Mouse (Mus musculus) midbrain, embryonic 15.5 days (tissue): ENCODE measurements around the gene Pdzd7. TPM values are rescaled to one million over a fixed set of nuclear protein-coding genes. Genes with fewer than 3 reads are reported as not detected.

Experiments used
- ATAC-seq: fragments of 200-750 bp; cut with Nextera tagmentation; replicated peaks from 2 replicates; pipeline ENCODE4 v1.8.0; 2017; ENCODE audit warnings: moderate TSS enrichment
- H3K27ac ChIP-seq: fragments of 300-500 bp; sonication (generic); 2 replicates; pipeline ENCODE4 v1.5.1; 2015; ENCODE audit warnings: mild to moderate bottlenecking, inconsistent platforms
- H3K27me3 ChIP-seq: fragments of 300-500 bp; sonication (generic); replicated peaks from 2 replicates; pipeline ENCODE4 v1.6.1; 2015; ENCODE audit warnings: inconsistent platforms
- H3K36me3 ChIP-seq: fragments of 300-500 bp; sonication (generic); replicated peaks from 2 replicates; pipeline ENCODE4 v1.6.1; 2015; ENCODE audit warnings: inconsistent platforms
- H3K4me1 ChIP-seq: fragments of 300-500 bp; sonication (generic); 2 replicates; pipeline ENCODE4 v1.6.1; 2015; ENCODE audit warnings: inconsistent platforms
- H3K4me2 ChIP-seq: fragments of 300-500 bp; sonication (generic); 2 replicates; pipeline ENCODE4 v1.6.1; 2015; ENCODE audit warnings: inconsistent platforms, mild to moderate bottlenecking, moderate library complexity
- H3K4me3 ChIP-seq: fragments of 300-500 bp; sonication (generic); 2 replicates; pipeline ENCODE4 v1.5.1; 2015; ENCODE audit warnings: mild to moderate bottlenecking, inconsistent platforms
- H3K9ac ChIP-seq: fragments of 300-500 bp; sonication (generic); 2 replicates; pipeline ENCODE4 v1.6.1; 2015; ENCODE audit warnings: mild to moderate bottlenecking, inconsistent platforms
- H3K9me3 ChIP-seq: fragments of 300-500 bp; sonication (generic); 2 replicates; pipeline ENCODE4 v1.6.1; 2016; ENCODE audit warnings: inconsistent platforms
- WGBS: fragments of 180-500 bp; shearing (Covaris S2); methylation state at CpG from one replicate; pipeline ENCODE4 v1.1.7; 2015; ENCODE audit warnings: mixed read lengths; 5-methylcytosine and 5-hydroxymethylcytosine counted together
- polyA plus RNA-seq: library from polyadenylated mRNA; unstranded; fragments of >200 nt; fragmentation: Nextera tagmentation; extraction: Ambion mirVana; gene quantifications from 2 replicates; pipeline ENCODE4 v1.2.1, GENCODE M21; 2015

Pdzd7 gene
- polyA plus RNA-seq: 3.2 and 4.1 TPM in 2 replicates

GRCm38 (mm10) chr19:45045651-45046050 lies at the start of gene Pdzd7:
Gene Pdzd7 (minus strand): TSS chr19:45045717.
- peaks cover 4% of the 10 kb centered on the region; the same call in 1 of the 2 replicates for H3K27me3 ChIP-seq
- peaks cover 6% of the 10 kb centered on the region; the same call in 1 of the 2 replicates for H3K36me3 ChIP-seq
- peak within 1 kb of the TSS; percentile 83 for H3K4me2 ChIP-seq
- H3K27ac ChIP-seq: peak within 1 kb of the TSS; percentile 94
- no peak for ATAC-seq
- H3K9ac ChIP-seq: peak within 1 kb of the TSS; percentile 79
- WGBS: 79% methylated on average over 5 of the region's 5 CpGs
- no peaks in the 10 kb centered on the region for H3K9me3 ChIP-seq
- peak within 1 kb of the TSS; percentile 71 for H3K4me3 ChIP-seq
- H3K4me1 ChIP-seq: peaks cover 42% of the 10 kb centered on the region

DNA sequence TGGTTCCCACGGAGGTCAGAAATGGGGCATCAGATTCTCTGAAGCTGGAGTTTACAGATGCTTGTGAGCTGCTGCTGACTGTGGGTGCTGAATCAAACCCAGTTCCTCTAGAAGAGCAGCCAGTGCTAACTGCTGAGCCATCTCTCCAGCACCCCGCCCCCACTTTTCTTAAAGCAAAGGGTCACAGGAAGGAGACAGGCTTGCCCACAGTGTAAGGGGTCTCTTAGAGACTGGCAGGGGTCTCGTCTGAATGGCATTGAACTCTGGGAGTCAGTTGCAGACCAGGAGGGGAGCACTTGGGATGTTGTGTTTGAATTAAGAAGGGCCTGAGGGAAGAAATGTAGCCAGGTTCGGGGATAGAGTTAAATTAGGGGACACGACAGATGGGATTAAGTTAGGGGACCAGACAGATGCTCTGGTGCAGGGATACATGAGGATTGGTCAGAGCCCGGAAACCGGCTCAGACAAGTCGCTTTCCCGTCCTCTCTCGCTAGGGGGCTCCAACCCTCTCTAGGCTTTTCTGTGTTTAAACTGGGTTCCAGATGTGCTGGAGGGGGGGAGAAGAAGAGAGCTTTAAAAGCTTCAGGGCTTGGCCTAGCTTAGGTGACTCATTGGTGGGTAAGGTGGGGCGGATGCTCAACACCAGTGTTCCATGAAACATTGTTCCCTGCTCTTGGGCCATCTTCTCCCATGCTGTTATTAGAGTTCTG lies 36.5 kb upstream of the Pdzd7 start:
- WGBS: 16% methylated on average over 11 of the region's 11 CpGs
- Histone ChIP-seq H3K27me3 (peaks cover 76% of the 10 kb centered on the region), H3K36me3 (no peaks in the 10 kb centered on the region), H3K4me1 (peaks cover 23% of the 10 kb centered on the region), H3K9me3 (no peaks in the 10 kb centered on the region), H3K4me3 (no peak overlapping the region), H3K9ac (no peak overlapping the region), H3K4me2 (no peak overlapping the region), H3K27ac (no peak overlapping the region)
- ATAC-seq: no peak

DNA sequence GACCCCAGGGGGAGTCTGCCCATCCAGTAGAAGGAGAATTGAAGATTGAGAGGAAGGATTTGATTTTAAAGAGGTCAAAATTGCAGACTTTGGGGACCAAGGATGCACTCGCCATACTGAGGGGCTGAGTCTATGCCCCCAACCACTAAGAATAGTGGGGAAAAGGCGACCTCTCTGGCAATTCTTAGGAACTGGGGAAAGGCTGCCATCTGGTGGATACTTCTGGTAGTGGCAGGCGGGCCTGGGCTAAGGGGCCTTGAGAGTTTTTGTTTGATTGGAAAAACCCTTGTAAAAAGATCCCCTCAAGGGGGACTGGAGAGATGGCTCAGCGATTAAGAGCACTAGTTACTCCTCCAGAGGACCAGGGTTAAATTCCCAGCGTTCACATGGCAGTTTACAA lies 35.8 kb upstream of the Pdzd7 start:
- H3K4me1 ChIP-seq: peaks cover 30% of the 10 kb centered on the region
- H3K9ac ChIP-seq: no peak overlapping the region
- H3K36me3 ChIP-seq: no peaks in the 10 kb centered on the region
- 1% methylated on average over 5 of the region's 5 CpGs for WGBS
- H3K4me2 ChIP-seq: peak overlapping the region; percentile 50
- no peak for ATAC-seq
- H3K27ac ChIP-seq: no peak overlapping the region
- peak overlapping the region; percentile 29 for H3K4me3 ChIP-seq
- H3K9me3 ChIP-seq: no peaks in the 10 kb centered on the region
- peaks cover 82% of the 10 kb centered on the region for H3K27me3 ChIP-seq

- Histone ChIP-seq H3K36me3 (no peaks in the 10 kb centered on the region), H3K27ac (no peak overlapping the region), H3K27me3 (peaks cover 82% of the 10 kb centered on the region), H3K4me2 (peak overlapping the region; percentile 50), H3K4me3 (peak overlapping the region; percentile 29), H3K9ac (peak overlapping the region; percentile 9; the same call in 1 of the 2 replicates), H3K9me3 (no peaks in the 10 kb centered on the region), H3K4me1 (peaks cover 36% of the 10 kb centered on the region)
- WGBS: under 1% methylated on average over 17 of the region's 17 CpGs
- no peak for ATAC-seq
Measured at GRCm38 (mm10) chr19:45080711-45081110, 35.2 kb upstream of the Pdzd7 start.

GRCm38 (mm10) chr19:45079769-45080515 lies 34.4 kb upstream of the Pdzd7 start:
- Histone ChIP-seq H3K4me1 (peaks cover 41% of the 10 kb centered on the region), H3K36me3 (no peaks in the 10 kb centered on the region), H3K9me3 (no peaks in the 10 kb centered on the region), H3K4me2 (peak overlapping the region; percentile 50), H3K9ac (peak overlapping the region; percentile 20; the same call in 1 of the 2 replicates), H3K27me3 (peaks cover 79% of the 10 kb centered on the region), H3K4me3 (peak overlapping the region; percentile 29), H3K27ac (no peak overlapping the region)
- no peak for ATAC-seq
- WGBS: under 1% methylated on average over 45 of the region's 45 CpGs

- Histone ChIP-seq H3K4me2 (peak overlapping the region; percentile 50), H3K27ac (no peak overlapping the region), H3K9me3 (no peaks in the 10 kb centered on the region), H3K27me3 (peaks cover 77% of the 10 kb centered on the region), H3K9ac (no peak overlapping the region), H3K36me3 (no peaks in the 10 kb centered on the region), H3K4me3 (peak overlapping the region; percentile 29), H3K4me1 (peaks cover 41% of the 10 kb centered on the region)
- WGBS: 6% methylated on average over 17 of the region's 17 CpGs
- no peak for ATAC-seq
Measured at GRCm38 (mm10) chr19:45078971-45079764, 33.7 kb upstream of the Pdzd7 start.

DNA sequence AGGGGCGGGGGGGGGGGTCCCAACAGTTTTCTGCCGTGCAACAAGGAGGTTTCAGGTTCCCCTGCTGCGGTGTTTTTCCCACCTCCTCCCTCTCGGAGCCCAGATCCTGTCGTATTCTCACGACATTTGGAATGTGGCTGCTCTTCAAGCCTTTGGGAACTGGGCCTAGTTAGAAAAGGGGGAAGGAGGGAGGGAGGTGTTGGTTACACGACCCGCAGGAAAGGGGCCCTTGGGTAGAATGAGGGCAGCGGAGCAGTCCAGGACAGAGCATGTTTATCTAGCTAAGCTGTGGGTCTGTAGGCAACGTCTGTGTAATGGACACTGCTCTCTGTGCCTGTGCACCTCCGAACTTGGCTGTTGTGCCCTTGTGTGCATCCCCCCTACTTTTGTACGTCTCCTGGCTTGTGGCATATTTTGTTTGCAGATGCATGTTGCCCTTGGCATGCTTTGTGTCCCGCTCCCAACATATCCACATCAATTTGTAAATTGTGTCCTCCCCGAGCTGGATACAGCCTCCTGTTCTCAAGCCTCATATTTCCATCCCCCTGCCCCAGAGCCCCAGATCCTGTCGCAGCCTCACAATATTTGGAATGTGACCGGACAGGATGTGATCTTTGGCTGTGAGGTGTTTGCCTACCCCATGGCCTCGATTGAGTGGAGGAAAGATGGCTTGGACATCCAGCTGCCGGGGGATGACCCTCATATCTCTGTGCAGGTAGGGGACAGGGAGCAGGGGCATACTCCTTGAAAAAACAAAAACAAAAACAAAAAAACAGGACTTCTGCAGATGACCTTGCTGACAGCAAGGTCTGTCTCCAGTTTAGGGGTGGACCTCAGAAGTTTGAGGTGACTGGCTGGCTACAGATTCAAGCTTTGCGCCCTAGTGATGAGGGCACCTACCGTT lies 32.5 kb upstream of the Pdzd7 start:
- no peak for ATAC-seq
- H3K9me3 ChIP-seq: no peaks in the 10 kb centered on the region
- peaks cover 71% of the 10 kb centered on the region for H3K27me3 ChIP-seq
- H3K4me3 ChIP-seq: no peak overlapping the region
- H3K4me2 ChIP-seq: no peak overlapping the region
- no peaks in the 10 kb centered on the region for H3K36me3 ChIP-seq
- H3K9ac ChIP-seq: no peak overlapping the region
- WGBS: 5% methylated on average over 20 of the region's 20 CpGs
- no peak overlapping the region for H3K27ac ChIP-seq
- H3K4me1 ChIP-seq: peaks cover 46% of the 10 kb centered on the region

- Histone ChIP-seq H3K9ac (no peak overlapping the region; the same call in 1 of the 2 replicates), H3K27ac (no peak overlapping the region), H3K27me3 (peaks cover 61% of the 10 kb centered on the region), H3K4me3 (peak overlapping the region; percentile 73), H3K4me1 (peaks cover 46% of the 10 kb centered on the region), H3K9me3 (no peaks in the 10 kb centered on the region), H3K4me2 (peak overlapping the region; percentile 52), H3K36me3 (no peaks in the 10 kb centered on the region)
- WGBS: under 1% methylated on average over 62 of the region's 62 CpGs
- ATAC-seq: no peak
Measured at GRCm38 (mm10) chr19:45076586-45077510, 31.3 kb upstream of the Pdzd7 start.

DNA sequence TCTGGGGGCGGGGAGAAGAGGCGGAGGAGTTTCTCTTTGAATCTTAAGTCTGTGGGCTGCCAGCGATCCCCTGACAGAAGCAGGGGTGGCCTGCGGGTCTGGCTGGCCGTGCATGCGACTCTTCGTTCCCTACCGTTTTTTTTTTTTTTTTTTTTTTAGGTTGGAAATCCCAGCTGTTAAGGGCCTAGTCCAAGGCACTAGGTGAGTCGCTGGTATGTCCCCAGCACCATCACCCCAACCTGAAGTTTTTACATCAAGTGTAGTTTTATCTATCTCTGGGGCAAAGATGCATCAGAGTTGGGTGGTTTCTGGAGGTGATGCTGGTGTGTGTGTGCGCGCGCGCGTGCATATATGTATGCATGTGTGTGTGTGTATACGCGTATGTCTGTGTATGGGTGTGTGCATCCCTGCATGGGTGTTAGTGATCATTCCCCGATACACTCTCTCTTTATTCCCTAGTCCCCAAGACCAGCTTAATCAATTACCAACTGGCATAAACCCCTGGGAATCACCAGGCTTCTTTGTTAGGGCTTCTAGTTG lies 30.6 kb upstream of the Pdzd7 start:
- peak overlapping the region; percentile 73 for H3K4me3 ChIP-seq
- H3K36me3 ChIP-seq: no peaks in the 10 kb centered on the region
- WGBS: 9% methylated on average over 17 of the region's 17 CpGs
- no peaks in the 10 kb centered on the region for H3K9me3 ChIP-seq
- H3K4me2 ChIP-seq: peak overlapping the region; percentile 92
- peaks cover 45% of the 10 kb centered on the region for H3K4me1 ChIP-seq
- no peak overlapping the region for H3K9ac ChIP-seq
- no peak for ATAC-seq
- H3K27ac ChIP-seq: no peak overlapping the region
- H3K27me3 ChIP-seq: peaks cover 57% of the 10 kb centered on the region

DNA sequence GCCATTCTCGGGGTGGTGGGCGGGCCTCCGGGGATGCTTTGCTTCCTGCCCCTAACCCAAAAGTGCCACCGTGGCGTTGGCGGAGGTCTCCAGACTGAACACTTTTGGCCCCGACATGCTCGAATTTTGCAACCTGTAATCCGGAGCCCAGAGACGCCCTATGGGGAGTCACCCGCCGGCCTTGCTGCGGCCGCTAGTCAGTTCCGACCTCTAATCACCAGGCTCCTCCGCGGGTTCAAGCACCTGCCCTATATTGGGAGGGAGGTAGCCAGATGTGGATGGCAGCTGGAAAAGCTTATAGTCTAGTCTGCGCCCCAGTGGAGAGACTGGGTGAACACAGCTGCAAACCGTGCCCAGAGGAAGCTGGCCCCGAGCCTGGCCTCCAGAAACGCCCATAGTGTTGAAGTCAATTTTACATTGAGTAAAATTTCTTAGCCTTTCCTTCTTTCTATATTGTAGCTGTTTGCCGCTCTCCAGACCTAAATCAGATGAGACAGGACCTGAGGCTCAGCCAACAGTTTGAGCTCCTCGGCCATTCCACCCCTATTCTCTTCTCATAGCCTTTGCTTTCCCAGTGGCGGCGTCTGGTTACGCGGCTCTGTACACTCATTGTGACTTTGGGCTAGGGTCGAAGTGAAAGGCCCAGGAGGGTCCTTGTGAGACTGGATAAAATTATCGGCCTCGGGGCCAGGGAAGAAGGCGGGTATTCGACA lies 30.0 kb upstream of the Pdzd7 start:
- no peaks in the 10 kb centered on the region for H3K36me3 ChIP-seq
- peak overlapping the region; percentile 88 for H3K9ac ChIP-seq
- H3K4me3 ChIP-seq: peak overlapping the region; percentile 73
- peak; percentile 68 for ATAC-seq
- H3K4me2 ChIP-seq: peak overlapping the region; percentile 92
- no peaks in the 10 kb centered on the region for H3K9me3 ChIP-seq
- peak overlapping the region; percentile 94 for H3K27ac ChIP-seq
- under 1% methylated on average over 32 of the region's 32 CpGs for WGBS
- H3K4me1 ChIP-seq: peaks cover 38% of the 10 kb centered on the region
- H3K27me3 ChIP-seq: peaks cover 50% of the 10 kb centered on the region
